Mouse (Mus musculus): ENCODE data around the gene Tdrd1. TPM values are rescaled to one million over a fixed set of nuclear protein-coding genes. Genes with fewer than 3 reads are reported as not detected.
A peak's percentile ranks its signal among the peaks of the same experiment; 100 is the strongest.

Tdrd1 gene
- total and polyA plus RNA-seq, 3 experiments = not detected

DNA sequence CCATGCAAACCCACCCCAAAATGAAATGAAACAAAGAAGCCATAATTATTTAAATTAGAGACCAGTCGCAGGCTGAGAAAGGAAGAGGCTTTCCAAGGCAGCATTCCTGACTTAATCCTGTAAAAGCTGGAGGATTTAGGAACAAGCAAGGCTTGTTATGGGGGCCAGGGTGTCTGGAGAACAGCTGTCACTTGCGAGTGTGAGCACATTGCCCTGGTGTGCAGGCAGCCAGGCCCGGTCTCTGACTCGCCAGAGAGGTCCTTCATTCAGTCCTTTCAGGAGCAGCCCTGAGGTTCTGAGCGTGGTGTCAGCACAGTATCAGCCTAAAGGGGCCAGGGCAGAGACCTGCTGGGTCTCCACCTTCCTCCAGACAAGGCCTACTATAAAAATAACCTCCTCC is 62.6 kb downstream of the Tdrd1 start:
- H3K36me3 ChIP-seq (ENCODE audit: control insufficient read depth in 1 of 2, insufficient read depth in 2 of 2, low read length in 2 of 2) = no peaks in the 10 kb centered on the region
- no peak overlapping the region for H3K9ac ChIP-seq (ENCODE audit: control insufficient read depth, low read depth, low read length, poor library complexity, severe bottlenecking)
- no peaks in the 10 kb centered on the region for H3K79me2 ChIP-seq (ENCODE audit: control insufficient read depth, insufficient read depth, low read length, poor library complexity)
- no peak for DNase-seq (ENCODE audit: low read depth, low spot score)
- no peaks in the 10 kb centered on the region for H3K4me1 ChIP-seq (ENCODE audit: control insufficient read depth in 1 of 2, insufficient read depth in 2 of 2, low read length in 2 of 2)
- no peaks in the 10 kb centered on the region; a peak in 1 of 4 replicates for H3K27me3 ChIP-seq (ENCODE audit: control insufficient read depth in 1 of 2, insufficient read depth in 2 of 2, low read length in 2 of 2)
- H3K9me3 ChIP-seq (replicated peaks; ENCODE audit: insufficient read depth, low read length) = no peaks in the 10 kb centered on the region
- no peak overlapping the region for H3K27ac ChIP-seq (ENCODE audit: control insufficient read depth, low read depth, low read length)
- TF ChIP-seq KAT2A (conservative IDR thresholded peaks at IDR 0.05; ENCODE audit: low read depth, low read length) (no peak), ZKSCAN1 (IDR thresholded peaks at IDR 0.05; ENCODE audit: low read depth, low read length) (no peak), POLR2A (IDR thresholded peaks at IDR 0.05; ENCODE audit: control insufficient read depth in 1 of 2, insufficient read depth in 1 of 2, low read depth in 1 of 2, low read length in 2 of 2, poor library complexity in 1 of 2) (no peak)
- no peak overlapping the region for H3K4me3 ChIP-seq (ENCODE audit: control insufficient read depth in 1 of 2, insufficient read depth in 1 of 2, low read depth in 2 of 2, low read length in 2 of 2)

DNA sequence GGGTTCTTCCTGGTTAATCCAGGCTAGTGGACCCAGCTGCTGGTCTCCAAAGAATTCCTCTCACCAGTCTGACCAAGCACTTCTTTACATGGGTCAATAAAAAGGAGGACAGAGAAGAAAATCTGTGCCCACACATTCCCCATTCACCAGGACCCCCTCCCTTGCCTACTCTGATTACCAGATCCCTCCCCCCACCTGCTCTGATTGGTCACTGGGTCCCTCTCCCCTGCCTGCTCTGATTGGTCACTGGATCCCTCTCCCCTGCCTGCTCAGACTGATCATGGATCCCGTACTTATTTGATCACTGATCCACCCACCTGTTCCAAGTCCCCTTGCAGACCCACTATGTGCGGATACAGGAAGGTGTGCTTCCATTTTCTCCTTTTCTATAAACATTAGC is 65.4 kb downstream of the Tdrd1 start:
- Histone ChIP-seq H3K79me2 (ENCODE audit: control insufficient read depth, insufficient read depth, low read length, poor library complexity) (no peaks in the 10 kb centered on the region), H3K4me3 (ENCODE audit: control insufficient read depth in 1 of 2, insufficient read depth in 1 of 2, low read depth in 2 of 2, low read length in 2 of 2) (no peak overlapping the region), H3K27ac (ENCODE audit: control insufficient read depth, low read depth, low read length) (no peak overlapping the region), H3K27me3 (ENCODE audit: control insufficient read depth in 1 of 2, insufficient read depth in 2 of 2, low read length in 2 of 2) (no peaks in the 10 kb centered on the region), H3K9me3 (replicated peaks; ENCODE audit: insufficient read depth, low read length) (no peaks in the 10 kb centered on the region), H3K36me3 (ENCODE audit: control insufficient read depth in 1 of 2, insufficient read depth in 2 of 2, low read length in 2 of 2) (no peaks in the 10 kb centered on the region), H3K4me1 (ENCODE audit: control insufficient read depth in 1 of 2, insufficient read depth in 2 of 2, low read length in 2 of 2) (no peaks in the 10 kb centered on the region), H3K9ac (ENCODE audit: control insufficient read depth, low read depth, low read length, poor library complexity, severe bottlenecking) (no peak overlapping the region)
- TF ChIP-seq TBP (IDR thresholded peaks at IDR 0.05; ENCODE audit: low read depth, low read length) = no peak
- TF ChIP-seq ZKSCAN1 (IDR thresholded peaks at IDR 0.05; ENCODE audit: low read depth, low read length) = peak; percentile 46; the same call in 1 of the 2 replicates
- no peak for DNase-seq (ENCODE audit: low read depth, low spot score)

DNA sequence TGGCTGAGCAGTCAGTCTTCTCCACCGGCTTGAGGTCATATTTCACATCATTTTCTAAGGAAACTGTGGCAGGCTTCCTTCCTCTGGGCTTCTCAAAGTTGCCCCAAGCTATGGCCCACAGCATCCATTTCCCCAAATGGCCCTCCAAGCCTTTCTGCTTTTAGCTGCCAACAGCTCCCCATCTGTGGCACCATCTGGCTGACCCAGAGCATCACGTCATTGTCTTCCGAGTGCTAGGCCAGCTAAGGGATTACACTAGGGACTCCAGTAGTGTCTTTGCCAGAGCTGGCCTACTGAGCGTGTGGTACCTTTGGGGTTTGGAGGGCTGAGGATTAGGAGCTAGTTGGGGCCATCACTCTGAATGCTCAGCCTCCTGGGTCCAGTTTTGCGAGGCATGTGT is 66.6 kb downstream of the Tdrd1 start:
- H3K36me3 ChIP-seq (ENCODE audit: control insufficient read depth in 1 of 2, insufficient read depth in 2 of 2, low read length in 2 of 2) = no peaks in the 10 kb centered on the region
- H3K9ac ChIP-seq (ENCODE audit: control insufficient read depth, low read depth, low read length, poor library complexity, severe bottlenecking) = no peak overlapping the region
- H3K4me1 ChIP-seq (ENCODE audit: control insufficient read depth in 1 of 2, insufficient read depth in 2 of 2, low read length in 2 of 2) = no peaks in the 10 kb centered on the region
- TF ChIP-seq CTCF (IDR thresholded peaks at IDR 0.05 in 2 of 3, conservative IDR thresholded peaks at IDR 0.05 in 1 of 3; ENCODE audit: control insufficient read depth in 1 of 3, insufficient read depth in 1 of 3, low read depth in 2 of 3, low read length in 3 of 3, poor library complexity in 1 of 3, severe bottlenecking in 1 of 3) (no peak), MYC (IDR thresholded peaks at IDR 0.05; ENCODE audit: low read depth, low read length) (no peak), ELF1 (IDR thresholded peaks at IDR 0.05; ENCODE audit: low read depth, low read length) (no peak), NRF1 (IDR thresholded peaks at IDR 0.05; ENCODE audit: insufficient read depth, low read depth, low read length, poor library complexity, severe bottlenecking) (no peak), MAZ (IDR thresholded peaks at IDR 0.05; ENCODE audit: low read depth, low read length) (no peak)
- no peaks in the 10 kb centered on the region for H3K79me2 ChIP-seq (ENCODE audit: control insufficient read depth, insufficient read depth, low read length, poor library complexity)
- no peaks in the 10 kb centered on the region for H3K27me3 ChIP-seq (ENCODE audit: control insufficient read depth in 1 of 2, insufficient read depth in 2 of 2, low read length in 2 of 2)
- DNase-seq (ENCODE audit: low read depth, low spot score) = no peak
- H3K9me3 ChIP-seq (replicated peaks; ENCODE audit: insufficient read depth, low read length) = no peaks in the 10 kb centered on the region
- H3K27ac ChIP-seq (ENCODE audit: control insufficient read depth, low read depth, low read length) = no peak overlapping the region
- H3K4me3 ChIP-seq (ENCODE audit: control insufficient read depth in 1 of 2, insufficient read depth in 1 of 2, low read depth in 2 of 2, low read length in 2 of 2) = no peak overlapping the region

DNA sequence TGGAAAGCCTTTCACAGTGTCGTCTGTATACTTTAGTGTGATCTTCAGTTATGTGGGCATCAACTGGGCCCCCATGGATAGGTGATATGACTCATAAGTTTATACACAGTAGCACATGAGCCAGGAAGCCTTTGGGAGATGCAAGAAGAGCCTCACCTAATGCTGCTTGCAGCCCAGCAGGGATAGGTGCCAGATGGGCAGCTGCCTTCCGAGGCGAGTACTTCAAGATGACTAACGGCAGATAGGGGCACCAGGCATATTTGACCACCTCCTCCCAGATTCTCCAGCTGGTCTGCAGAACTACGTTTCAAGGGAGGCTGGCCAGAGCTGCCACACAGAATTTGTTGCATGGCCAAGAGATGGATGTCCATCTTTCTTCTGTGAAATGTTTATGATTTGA is 67.3 kb downstream of the Tdrd1 start:
- H3K27me3 ChIP-seq (ENCODE audit: control insufficient read depth in 1 of 2, insufficient read depth in 2 of 2, low read length in 2 of 2) = no peaks in the 10 kb centered on the region
- no peak overlapping the region for H3K27ac ChIP-seq (ENCODE audit: control insufficient read depth, low read depth, low read length)
- H3K79me2 ChIP-seq (ENCODE audit: control insufficient read depth, insufficient read depth, low read length, poor library complexity) = no peaks in the 10 kb centered on the region
- H3K9me3 ChIP-seq (replicated peaks; ENCODE audit: insufficient read depth, low read length) = no peaks in the 10 kb centered on the region
- no peaks in the 10 kb centered on the region for H3K4me1 ChIP-seq (ENCODE audit: control insufficient read depth in 1 of 2, insufficient read depth in 2 of 2, low read length in 2 of 2)
- H3K9ac ChIP-seq (ENCODE audit: control insufficient read depth, low read depth, low read length, poor library complexity, severe bottlenecking) = no peak overlapping the region
- DNase-seq (ENCODE audit: low read depth, low spot score) = no peak
- H3K4me3 ChIP-seq (ENCODE audit: control insufficient read depth in 1 of 2, insufficient read depth in 1 of 2, low read depth in 2 of 2, low read length in 2 of 2) = no peak overlapping the region
- no peak for TF ChIP-seq GATA1 (IDR thresholded peaks at IDR 0.05; ENCODE audit: low read depth, low read length)
- TF ChIP-seq TCF12 (IDR thresholded peaks at IDR 0.05; ENCODE audit: low read depth, low read length) = no peak
- TF ChIP-seq SMC3 (IDR thresholded peaks at IDR 0.05; ENCODE audit: low read depth, low read length) = no peak
- TF ChIP-seq CHD1 (IDR thresholded peaks at IDR 0.05; ENCODE audit: low read depth, low read length) = no peak
- no peak for TF ChIP-seq POLR2AphosphoS2 (IDR thresholded peaks at IDR 0.05; ENCODE audit: low read length)
- TF ChIP-seq MYC (IDR thresholded peaks at IDR 0.05; ENCODE audit: low read depth, low read length) = no peak
- TF ChIP-seq HCFC1 (IDR thresholded peaks at IDR 0.05; ENCODE audit: low read depth, low read length) = no peak
- TF ChIP-seq BHLHE40 (IDR thresholded peaks at IDR 0.05; ENCODE audit: borderline replicate concordance, low read depth, low read length) = no peak
- no peak for TF ChIP-seq ETS1 (IDR thresholded peaks at IDR 0.05; ENCODE audit: low read depth, low read length)
- no peak for TF ChIP-seq ZC3H11A (IDR thresholded peaks at IDR 0.05; ENCODE audit: low read depth, low read length)
- TF ChIP-seq MAX (IDR thresholded peaks at IDR 0.05; ENCODE audit: low read length) = no peak
- TF ChIP-seq EP300 (IDR thresholded peaks at IDR 0.05; ENCODE audit: low read depth in 1 of 2, low read length in 2 of 2) = no peak
- TF ChIP-seq MEF2A (IDR thresholded peaks at IDR 0.05; ENCODE audit: extremely low read depth, insufficient replicate concordance, low read depth, low read length, poor library complexity, severe bottlenecking) = no peak
- H3K36me3 ChIP-seq (ENCODE audit: control insufficient read depth in 1 of 2, insufficient read depth in 2 of 2, low read length in 2 of 2) = no peaks in the 10 kb centered on the region

All from MEL (cell line).